Mouse (Mus musculus) cortical plate, adult 2 months (tissue): ENCODE measurements around the gene Pgap1. TPM values are rescaled to one million over a fixed set of nuclear protein-coding genes. Genes with fewer than 3 reads are reported as not detected.

ENCODE experiments used
- H3K27ac ChIP-seq: fragments of 200-500 bp; 2 replicates; pipeline ENCODE4 v1.5.1; 2012; ENCODE audit warnings: low read length, control low read depth, inconsistent platforms; ENCODE audit not compliant: insufficient read depth
- H3K4me1 ChIP-seq: fragments of 200-500 bp; 2 replicates; pipeline ENCODE4 v1.6.1; 2011; ENCODE audit warnings: low read length; ENCODE audit not compliant: control insufficient read depth, insufficient read depth
- H3K4me3 ChIP-seq: fragments of 200-500 bp; 2 replicates; pipeline ENCODE4 v1.5.1; 2011; ENCODE audit warnings: mild to moderate bottlenecking, low read length, control low read depth; ENCODE audit not compliant: insufficient read depth
- CTCF ChIP-seq: fragments of 200-500 bp; IDR thresholded peaks from 2 replicates; pipeline ENCODE4 v1.5.1; 2011; ENCODE audit warnings: mild to moderate bottlenecking, control low read depth, low read length; ENCODE audit not compliant: insufficient read depth; ENCODE audit errors: extremely low read depth
- POLR2A ChIP-seq: fragments of 200-500 bp; IDR thresholded peaks from 2 replicates; pipeline ENCODE4 v1.6.1; 2011; ENCODE audit warnings: mild to moderate bottlenecking, low read length, control low read depth; ENCODE audit not compliant: insufficient read depth; ENCODE audit errors: extremely low read depth
- polyA plus RNA-seq: library from polyadenylated mRNA; depleted of rRNA; stranded (reverse); fragments of >200 nt; gene quantifications from 2 replicates; pipeline ENCODE4 v1.2.3, GENCODE M21; 2012; rRNA removed

Pgap1 gene
- polyA plus RNA-seq, result 6.8 and 7.5 TPM in 2 replicates

DNA sequence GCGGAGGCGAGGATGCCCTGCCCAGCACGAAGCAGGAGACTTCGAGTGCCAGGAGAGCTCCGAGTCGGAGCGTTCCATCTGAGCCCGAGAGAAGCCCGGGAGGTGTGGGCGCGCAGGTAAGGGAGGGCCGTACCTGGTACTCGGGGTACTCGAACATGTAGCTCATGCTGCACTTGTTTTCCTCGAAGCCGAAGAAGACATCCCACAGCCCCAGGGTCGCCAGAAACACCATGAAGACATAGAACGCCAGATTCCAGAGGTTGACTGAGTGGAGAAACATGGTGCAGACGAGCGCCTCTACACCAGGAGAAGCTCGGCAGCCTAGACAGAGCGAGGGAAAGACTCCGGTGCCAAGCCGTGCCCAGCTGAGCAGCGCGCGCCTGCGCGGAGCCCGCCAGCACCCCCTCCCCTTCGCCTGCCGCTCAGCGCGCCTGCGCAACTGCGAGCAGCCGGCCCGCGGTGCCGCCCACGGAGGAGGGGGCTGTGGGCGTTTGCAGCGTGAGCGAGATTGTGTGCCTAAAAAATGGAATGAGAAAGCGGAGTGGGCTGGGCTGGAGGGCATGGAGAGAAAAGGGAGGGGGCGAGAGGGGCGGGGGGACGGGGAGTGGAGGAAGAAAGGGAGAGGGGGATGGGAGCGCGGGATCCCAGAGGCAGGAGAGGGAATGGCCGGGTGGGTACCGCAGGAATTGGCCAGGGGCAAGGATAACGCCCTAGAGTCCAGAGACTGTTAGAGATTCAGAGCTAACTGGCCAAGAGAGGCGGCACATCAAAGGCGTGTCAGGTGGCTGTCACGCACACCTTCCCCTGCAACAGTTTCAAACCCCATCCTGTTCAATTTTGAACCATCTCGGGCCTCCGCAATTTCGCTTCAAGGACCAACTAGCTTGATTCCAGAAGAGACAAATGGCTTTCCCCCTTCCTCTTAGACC is at the start of gene Pgap1:
Pgap1 (minus strand) TSS at position 384 of the 929 bp plus-strand sequence.
- Histone ChIP-seq H3K27ac (peak within 1 kb of the TSS; percentile 85; the same call in 1 of the 2 replicates), H3K4me1 (no peaks in the 10 kb centered on the region; the same call in 1 of the 2 replicates), H3K4me3 (peak within 1 kb of the TSS; percentile 68)
- TF ChIP-seq CTCF (no peak), POLR2A (peak; percentile 91)

- H3K4me3 ChIP-seq, result no peak overlapping the region
- TF ChIP-seq CTCF (no peak), POLR2A (no peak)
- no peak overlapping the region for H3K27ac ChIP-seq
- no peaks in the 10 kb centered on the region for H3K4me1 ChIP-seq
These were observed 49.5 kb upstream of the Pgap1 start for GRCm38 (mm10) chr1:54606936-54607335.

GRCm38 (mm10) chr1:54601692-54602091 is 44.2 kb upstream of the Pgap1 start:
- TF ChIP-seq POLR2A (no peak), CTCF (no peak)
- H3K4me1 ChIP-seq, result no peaks in the 10 kb centered on the region

DNA sequence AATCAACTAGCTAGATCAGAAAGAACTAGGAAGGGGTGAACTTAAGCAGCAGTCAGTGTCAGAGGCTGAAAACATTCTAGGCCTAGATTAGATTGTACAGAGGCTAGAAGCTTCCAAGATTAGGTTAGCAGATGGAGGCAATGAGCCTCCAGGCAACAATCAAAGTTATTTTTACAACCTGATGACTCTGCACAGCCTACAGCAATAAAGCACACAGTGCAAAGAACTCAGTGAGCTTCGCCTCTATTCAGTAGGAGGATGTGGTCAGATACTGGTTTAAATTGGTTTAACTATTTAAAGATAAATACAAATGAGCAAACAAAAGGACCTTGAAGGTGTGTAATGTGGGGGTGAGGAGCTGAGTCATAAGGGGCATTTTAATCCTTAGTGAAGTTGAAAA is 42.8 kb upstream of the Pgap1 start:
- Histone ChIP-seq H3K27ac (no peak overlapping the region), H3K4me3 (no peak overlapping the region), H3K4me1 (peaks cover 4% of the 10 kb centered on the region)
- TF ChIP-seq POLR2A, result no peak
- no peak for TF ChIP-seq CTCF

More at GRCm38 (mm10) chr1:54601692-54602091, 44.2 kb upstream of the Pgap1 start:
- Histone ChIP-seq H3K4me3 (no peak overlapping the region), H3K27ac (no peak overlapping the region)

- H3K4me1 ChIP-seq, result peaks cover 4% of the 10 kb centered on the region
- H3K27ac ChIP-seq, result no peak overlapping the region
- H3K4me3 ChIP-seq, result no peak overlapping the region
- no peak for TF ChIP-seq POLR2A
- TF ChIP-seq CTCF, result no peak
These were observed 40.2 kb upstream of the Pgap1 start for GRCm38 (mm10) chr1:54597594-54598217.

DNA sequence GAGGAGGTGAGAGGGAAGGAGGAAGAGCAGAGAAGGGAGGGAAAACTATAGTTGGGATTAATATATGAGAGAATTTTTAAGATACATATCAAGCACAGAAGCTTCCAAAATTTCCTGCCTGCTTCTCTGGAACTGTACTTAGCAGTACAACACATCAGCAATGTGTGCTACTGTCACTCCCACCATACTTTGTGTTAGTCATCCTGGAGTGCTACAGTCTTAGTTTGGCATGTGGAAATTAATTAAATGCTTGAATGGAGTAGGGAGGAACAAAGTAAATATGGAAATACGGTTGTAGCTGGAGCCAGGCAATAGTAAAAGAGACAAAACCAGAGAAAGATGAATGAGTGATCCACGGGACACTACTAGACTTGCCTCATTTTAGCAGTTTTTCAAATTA is 38.7 kb upstream of the Pgap1 start:
- Histone ChIP-seq H3K27ac (no peak overlapping the region), H3K4me3 (no peak overlapping the region), H3K4me1 (peaks cover 4% of the 10 kb centered on the region)
- TF ChIP-seq CTCF, result no peak
- TF ChIP-seq POLR2A, result no peak

GRCm38 (mm10) chr1:54587076-54587475 is 29.6 kb upstream of the Pgap1 start:
- TF ChIP-seq POLR2A (no peak), CTCF (no peak)
- Histone ChIP-seq H3K4me3 (no peak overlapping the region), H3K4me1 (no peaks in the 10 kb centered on the region; the same call in 1 of the 2 replicates), H3K27ac (no peak overlapping the region)

DNA sequence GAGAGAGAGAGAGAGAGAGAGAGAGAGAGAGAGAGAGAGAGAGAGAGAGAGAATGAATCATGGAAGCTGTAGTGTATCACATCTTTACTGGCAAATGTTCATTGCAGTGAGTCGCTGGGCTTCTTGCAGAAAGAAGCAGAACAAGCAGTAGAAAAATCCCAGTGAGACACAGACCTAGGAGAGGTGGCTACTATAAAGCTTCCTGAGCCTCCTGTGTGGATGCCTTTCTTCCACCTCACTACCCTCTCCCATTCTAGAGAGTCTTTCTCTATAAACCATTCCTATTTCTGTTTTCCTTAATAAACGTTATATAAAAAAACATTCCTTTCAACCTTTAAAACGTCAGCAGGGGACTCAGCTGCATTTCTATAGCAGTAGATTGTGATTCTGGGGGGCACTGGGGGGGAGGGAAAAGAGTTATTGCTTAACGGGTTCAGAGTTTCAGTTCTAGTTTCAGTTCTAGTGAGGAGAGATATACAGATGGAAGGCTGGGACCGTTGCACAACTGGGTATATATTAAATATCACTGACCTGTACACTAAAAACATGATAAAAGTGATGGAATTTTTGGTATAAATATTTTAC is 28.6 kb upstream of the Pgap1 start:
- Histone ChIP-seq H3K4me1 (no peaks in the 10 kb centered on the region; the same call in 1 of the 2 replicates), H3K27ac (no peak overlapping the region), H3K4me3 (no peak overlapping the region)
- TF ChIP-seq CTCF (no peak), POLR2A (no peak)

GRCm38 (mm10) chr1:54585278-54585846 is 27.9 kb upstream of the Pgap1 start:
- TF ChIP-seq CTCF (no peak), POLR2A (no peak)
- Histone ChIP-seq H3K4me3 (no peak overlapping the region), H3K27ac (no peak overlapping the region), H3K4me1 (no peaks in the 10 kb centered on the region; the same call in 1 of the 2 replicates)
